Mouse (Mus musculus): ENCODE data around the gene Plekha7. TPM values are rescaled to one million over a fixed set of nuclear protein-coding genes. Genes with fewer than 3 reads are reported as not detected.

Gene Plekha7
- total RNA-seq, 2 experiments from 2014 or later: 0.42 to 1.6 TPM

DNA sequence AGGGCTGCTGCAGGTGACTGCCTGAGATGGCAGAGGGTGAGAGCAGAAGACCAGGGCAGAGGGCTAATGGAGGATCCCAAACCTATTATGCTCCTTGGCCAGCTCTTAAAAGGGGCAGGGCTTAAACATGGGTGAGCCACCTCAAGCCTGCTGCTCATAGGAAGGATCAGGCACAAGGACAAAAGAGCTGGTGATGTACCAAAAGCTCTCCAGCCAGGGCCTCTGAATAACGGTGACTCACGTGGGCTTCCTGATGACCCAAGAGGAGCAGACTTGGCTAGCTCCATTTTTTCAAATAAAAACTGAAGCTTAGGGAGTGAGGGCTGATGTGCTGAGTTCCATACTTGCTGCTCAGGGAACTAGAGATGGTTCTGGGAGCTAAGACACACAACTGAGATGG lies 192.2 kb downstream of the Plekha7 start:
- ATAC-seq (replicated peaks; ENCODE audit: low FRiP score, low TSS enrichment, poor library complexity, severe bottlenecking): no peak

DNA sequence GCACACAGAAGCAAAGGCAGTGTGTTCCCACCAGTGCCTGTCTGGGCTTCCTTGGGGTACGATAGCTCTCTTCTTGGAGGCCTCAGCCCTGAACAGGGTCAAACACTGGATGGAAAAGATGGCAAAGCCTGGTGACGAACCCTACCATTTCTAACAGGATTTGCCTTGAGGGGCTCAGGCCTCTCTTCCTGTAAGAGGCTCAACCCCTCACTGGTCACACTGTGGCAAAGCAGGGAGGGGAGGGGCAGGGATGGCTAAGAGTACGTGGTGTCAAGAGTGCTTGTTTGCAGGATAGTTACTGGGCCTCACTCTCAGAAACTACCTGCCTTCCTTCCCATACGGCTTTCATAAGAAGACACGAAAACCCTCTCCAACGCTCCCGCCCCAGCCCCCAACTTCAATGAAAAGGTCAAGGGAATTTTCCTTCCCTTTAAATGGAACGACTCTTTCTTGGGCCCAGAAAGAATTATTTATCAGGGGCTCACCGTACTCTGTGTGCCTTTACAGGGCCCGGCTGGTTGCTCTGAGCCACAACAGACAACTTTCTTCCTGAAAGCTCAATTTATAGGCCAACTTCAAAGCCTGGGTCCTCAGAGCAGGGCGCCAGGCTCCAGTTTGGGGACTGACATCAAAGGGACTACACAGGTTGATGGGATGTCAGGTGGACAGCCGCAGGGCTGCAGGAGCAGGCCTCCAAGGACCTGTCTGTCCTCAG lies 192.8 kb downstream of the Plekha7 start:
- no peak for ATAC-seq (replicated peaks; ENCODE audit: low FRiP score, low TSS enrichment, poor library complexity, severe bottlenecking)

- ATAC-seq (replicated peaks; ENCODE audit: low FRiP score, low TSS enrichment, poor library complexity, severe bottlenecking): no peak
Measured at GRCm38 (mm10) chr7:116111546-116111945, 196.6 kb downstream of the Plekha7 start.

GRCm38 (mm10) chr7:116110661-116111060 lies 197.5 kb downstream of the Plekha7 start:
- no peak for ATAC-seq (replicated peaks; ENCODE audit: low FRiP score, low TSS enrichment, poor library complexity, severe bottlenecking)

DNA sequence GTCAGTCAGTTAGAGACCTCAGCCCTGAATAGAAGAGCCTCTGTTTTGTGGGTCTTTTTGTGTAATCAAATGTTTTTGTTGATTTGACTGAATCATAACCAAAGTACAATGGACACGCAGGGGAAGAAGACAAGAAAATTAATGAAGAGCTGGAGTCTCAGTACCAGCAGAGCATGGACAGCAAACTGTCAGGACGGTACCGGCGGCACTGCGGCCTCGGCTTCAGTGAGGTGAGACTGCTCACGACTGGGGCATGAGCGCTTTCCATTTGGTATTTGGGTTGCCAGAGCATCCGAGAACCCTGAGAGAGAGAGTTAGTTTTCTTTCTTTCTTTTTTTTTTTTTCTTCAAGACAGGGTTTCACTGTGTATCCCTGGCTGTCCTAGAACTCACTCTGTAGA lies 205.1 kb downstream of the Plekha7 start:
- ATAC-seq (replicated peaks; ENCODE audit: low FRiP score, low TSS enrichment, poor library complexity, severe bottlenecking): no peak

GRCm38 (mm10) chr7:116099952-116100528 lies 208.1 kb downstream of the Plekha7 start:
- no peak for ATAC-seq (replicated peaks; ENCODE audit: low FRiP score, low TSS enrichment, poor library complexity, severe bottlenecking)

DNA sequence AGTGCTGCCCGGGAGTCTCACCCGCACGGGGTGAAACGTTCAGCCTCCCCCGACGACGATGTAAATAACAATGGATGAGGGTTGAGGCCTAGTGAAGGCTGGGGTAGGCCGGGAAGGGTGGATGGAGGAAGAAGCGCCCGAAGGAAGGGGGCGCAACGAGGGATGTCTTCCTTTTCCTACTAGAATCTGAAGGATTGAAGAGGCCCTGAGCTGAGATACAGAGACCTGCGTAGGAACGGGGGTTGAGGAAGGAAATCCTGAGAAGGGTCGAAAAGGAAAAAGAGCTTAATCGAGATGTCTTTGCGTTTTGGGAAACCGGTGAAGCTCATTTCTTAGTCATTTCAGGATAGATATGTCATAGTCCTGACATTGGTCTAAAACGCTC lies 214.7 kb downstream of the Plekha7 start:
- ATAC-seq (replicated peaks; ENCODE audit: low FRiP score, low TSS enrichment, poor library complexity, severe bottlenecking): peak; percentile 73

- peak; percentile 95 for ATAC-seq (replicated peaks; ENCODE audit: low FRiP score, low TSS enrichment, poor library complexity, severe bottlenecking)
Measured at GRCm38 (mm10) chr7:116092710-116093465, 215.3 kb downstream of the Plekha7 start.

- ATAC-seq (replicated peaks; ENCODE audit: low FRiP score, low TSS enrichment, poor library complexity, severe bottlenecking): peak; percentile 82
Measured at GRCm38 (mm10) chr7:116084366-116084765, 223.8 kb downstream of the Plekha7 start, which contains the start of gene Gm4353. TSS of gene Gm4353 (minus strand) at chr7:116084635.

Other genes starting within 250 kb of the Plekha7 start
- gene Gm4353, start 223.7 kb downstream of the Plekha7 start, total RNA-seq (2014; fragmentation: Nextera tagmentation): 2.1 TPM in 1 of 2 replicates, not detected in the other
- 1.3 and 4.0 TPM in 2 replicates for gene Gm4353, start 223.7 kb downstream of the Plekha7 start, total RNA-seq (2017)
- gene Rps13, start 25.8 kb upstream of the Plekha7 start, total RNA-seq (2014; fragmentation: Nextera tagmentation): 3,141 and 3,255 TPM in 2 replicates
- gene Rps13, start 25.8 kb upstream of the Plekha7 start, total RNA-seq (2017): 4,519 and 5,406 TPM in 2 replicates
- gene Pik3c2a, start 135.1 kb upstream of the Plekha7 start, total RNA-seq (2014; fragmentation: Nextera tagmentation): 2.9 and 5.2 TPM in 2 replicates
- gene Pik3c2a, start 135.1 kb upstream of the Plekha7 start, total RNA-seq (2017): 1.8 and 3.4 TPM in 2 replicates
- gene Nucb2, start 196.0 kb upstream of the Plekha7 start, total RNA-seq (2014; fragmentation: Nextera tagmentation): 2.2 and 3.0 TPM in 2 replicates
- 0.94 and 1.3 TPM in 2 replicates for gene Nucb2, start 196.0 kb upstream of the Plekha7 start, total RNA-seq (2017)

Data from megakaryocyte-erythroid progenitor cell, adult 5-6 weeks (primary cell).